17 mouse cellular contexts compared by ENCODE assay signal in the genomic region with DNA sequence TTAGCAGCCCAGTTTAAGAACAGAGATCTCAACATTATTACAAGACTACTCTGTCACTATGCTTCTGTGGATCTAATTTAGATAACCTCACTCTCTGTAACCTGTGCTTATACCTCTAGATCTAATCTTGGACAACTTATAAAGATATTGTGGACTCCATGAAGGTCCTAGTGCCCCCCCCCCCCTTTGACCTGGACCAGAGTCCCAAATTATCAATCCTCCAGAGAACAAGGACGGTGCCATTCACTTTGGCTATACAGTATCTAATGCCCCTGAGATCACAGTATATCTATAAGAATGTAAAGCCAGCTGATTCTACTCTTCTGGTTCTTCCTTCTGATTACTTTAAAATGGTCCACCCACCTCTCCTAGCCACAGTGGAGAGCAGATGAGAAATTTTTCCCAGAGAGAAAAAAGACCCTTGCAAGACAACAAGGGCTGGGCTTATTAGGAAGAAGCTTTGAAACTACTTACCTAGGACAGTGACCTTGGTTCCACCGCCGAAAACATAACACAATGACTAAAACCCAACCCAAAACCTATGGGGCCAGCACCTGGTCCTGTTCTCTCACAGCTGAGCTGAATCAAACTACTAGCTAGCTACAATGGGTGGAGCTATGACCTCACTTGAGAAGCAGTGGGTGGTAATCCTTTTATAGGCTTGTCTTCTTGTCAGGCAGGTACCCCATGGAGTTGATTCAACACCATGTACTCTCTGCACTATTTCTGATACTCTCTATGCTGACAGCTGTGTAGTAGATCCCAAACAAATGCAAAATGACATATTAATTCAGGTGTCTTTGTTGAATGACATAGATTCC.
"Had no signal": no experiment of that assay in that cellular context is flagged by ENCODE, and none has a peak within 500 bp of the region (broad histone marks: within the 10 kb centered on the region; RNA-seq: fewer than 3 reads in every experiment).

No protein-coding gene starts in this region.

- H3K27ac ChIP-seq: kidney, embryonic 15.5 days; limb, embryonic 13.5 days; liver, embryonic 14.5 days; midbrain, embryonic 12.5 days; neural tube, embryonic 15.5 days; stomach, embryonic 15.5 days had no signal

- H3K4me3 ChIP-seq: kidney, embryonic 15.5 days; limb, embryonic 13.5 days; midbrain, embryonic 12.5 days; myocyte; neural tube, embryonic 15.5 days; stomach, embryonic 15.5 days had no signal

- H3K4me2 ChIP-seq: kidney, embryonic 15.5 days; limb, embryonic 13.5 days; midbrain, embryonic 12.5 days; neural tube, embryonic 15.5 days; stomach, embryonic 15.5 days had no signal

- H3K27me3 ChIP-seq: kidney, embryonic 15.5 days; limb, embryonic 13.5 days; midbrain, embryonic 12.5 days; neural tube, embryonic 15.5 days; stomach, embryonic 15.5 days had no signal

- H3K9ac ChIP-seq: kidney, embryonic 15.5 days; limb, embryonic 13.5 days; liver, embryonic 14.5 days; midbrain, embryonic 12.5 days; neural tube, embryonic 15.5 days; stomach, embryonic 15.5 days had no signal

- ATAC-seq: intestine, embryonic 16.5 days; lung, postnatal 0 days; midbrain, embryonic 16.5 days had no signal

- H3K9me3 ChIP-seq: kidney, embryonic 15.5 days; limb, embryonic 13.5 days; neural tube, embryonic 15.5 days; stomach, embryonic 15.5 days had no signal

- H3K4me1 ChIP-seq: kidney, embryonic 15.5 days; limb, embryonic 13.5 days; midbrain, embryonic 12.5 days; neural tube, embryonic 15.5 days; stomach, embryonic 15.5 days had no signal

- H3K36me3 ChIP-seq: kidney, embryonic 15.5 days; limb, embryonic 13.5 days; midbrain, embryonic 12.5 days; neural tube, embryonic 15.5 days; stomach, embryonic 15.5 days had no signal

- DNase-seq: kidney, adult 2 months; kidney, postnatal 14 days; left cerebral cortex, postnatal 4 days; lung, adult 18-20 months; right cerebral cortex, postnatal 25 days; thymus, adult 2 months; thymus, postnatal 25 days had no signal
